ENCODE assay signal across 9 mouse cellular contexts in genomic region chr12:28674038-28674720, GRCm38 (mm10). TPM values are rescaled to one million over a fixed set of nuclear protein-coding genes. Genes with fewer than 3 reads are reported as not detected.
A peak's percentile ranks its signal among the peaks of the same experiment; 100 is the strongest.
DNase-seq lines count a peak whose midpoint lies in the region; ATAC-seq and TF ChIP-seq lines count a peak whose summit lies in the region.
"Had no signal": no experiment of that assay in that cellular context is flagged by ENCODE, and none has a peak within 500 bp of the region (broad histone marks: within the 10 kb centered on the region; RNA-seq: fewer than 3 reads in every experiment).

No protein-coding gene starts in this region.

- H3K9ac ChIP-seq in midbrain, embryonic 13.5 days (replicated peaks): no peak overlapping the region
- no peak overlapping the region for H3K9ac ChIP-seq in midbrain, embryonic 11.5 days (ENCODE audit: low read length)
- H3K9ac ChIP-seq in intestine, postnatal 0 days (ENCODE audit: low read depth, low read length): peak overlapping the region; percentile 66; the same call in 1 of the 2 replicates
- no peak overlapping the region for H3K9ac ChIP-seq in stomach, embryonic 14.5 days (replicated peaks; ENCODE audit: low read depth, low read length)

- no peaks in the 10 kb centered on the region for H3K9me3 ChIP-seq in erythroblast, embryonic 14.5 days (ENCODE audit: control insufficient read depth, low read length)
- H3K9me3 ChIP-seq in midbrain, embryonic 13.5 days: no peaks in the 10 kb centered on the region
- H3K9me3 ChIP-seq in midbrain, embryonic 11.5 days (ENCODE audit: control insufficient read depth, low read length): no peaks in the 10 kb centered on the region
- no peaks in the 10 kb centered on the region for H3K9me3 ChIP-seq in intestine, postnatal 0 days (ENCODE audit: control insufficient read depth)
- no peaks in the 10 kb centered on the region for H3K9me3 ChIP-seq in stomach, embryonic 14.5 days (ENCODE audit: control insufficient read depth, low read depth, low read length)

- DNase-seq in midbrain, embryonic 11.5 days (ENCODE audit: low spot score, missing footprints): no peak
- DNase-seq in adrenal gland, adult 18-20 months (ENCODE audit: low spot score in 2 of 2): no peak
- DNase-seq in adrenal gland, postnatal 25 days: no peak

- ATAC-seq in erythroblast, adult 5-6 weeks (replicated peaks; ENCODE audit: low FRiP score, poor library complexity, severe bottlenecking): no peak
- ATAC-seq in midbrain, embryonic 13.5 days: no peak
- no peak for ATAC-seq in midbrain, embryonic 11.5 days (ENCODE audit: low FRiP score)
- no peak for ATAC-seq in intestine, postnatal 0 days
- no peak for ATAC-seq in stomach, embryonic 14.5 days (ENCODE audit: insufficient number of reproducible peaks, insufficient read depth, low FRiP score, low read depth)

- TF ChIP-seq CTCF in intestine, postnatal 0 days (IDR thresholded peaks at IDR 0.05; ENCODE audit: low read depth): peak; percentile 24; the same call in 1 of the 2 replicates

- H3K4me3 ChIP-seq in erythroblast, embryonic 14.5 days (replicated peaks): peak overlapping the region; percentile 71
- peak overlapping the region; percentile 52; the same call in 1 of the 2 replicates for H3K4me3 ChIP-seq in midbrain, embryonic 13.5 days (replicated peaks)
- H3K4me3 ChIP-seq in midbrain, embryonic 11.5 days (ENCODE audit: low read depth, low read length): no peak overlapping the region
- H3K4me3 ChIP-seq in intestine, postnatal 0 days (ENCODE audit: low read depth, low read length): no peak overlapping the region
- H3K4me3 ChIP-seq in stomach, embryonic 14.5 days (ENCODE audit: low read depth, low read length): no peak overlapping the region

- H3K27ac ChIP-seq in midbrain, embryonic 13.5 days: peak overlapping the region; percentile 94
- H3K27ac ChIP-seq in midbrain, embryonic 11.5 days (ENCODE audit: low read depth, low read length): no peak overlapping the region
- H3K27ac ChIP-seq in intestine, postnatal 0 days (ENCODE audit: low read depth, low read length): 0 out of 2 replicates have a peak overlapping the region, but pooled peaks have one; percentile 90
- H3K27ac ChIP-seq in stomach, embryonic 14.5 days (ENCODE audit: low read length): peak overlapping the region; percentile 93; the same call in 1 of the 2 replicates

- 88% methylated on average over 10 of the region's 10 CpGs for WGBS in midbrain, embryonic 13.5 days
- WGBS in midbrain, embryonic 11.5 days: 84% methylated on average over 10 of the region's 10 CpGs
- 72% methylated on average over 10 of the region's 10 CpGs for whole genome bisulfite sequencing in intestine, postnatal 0 days
- 79% methylated on average over 10 of the region's 10 CpGs for WGBS in stomach, embryonic 14.5 days

- peaks cover 18% of the 10 kb centered on the region for H3K4me1 ChIP-seq in erythroblast, embryonic 14.5 days (ENCODE audit: control insufficient read depth)
- H3K4me1 ChIP-seq in midbrain, embryonic 13.5 days (replicated peaks): peaks cover 16% of the 10 kb centered on the region
- peaks cover 6% of the 10 kb centered on the region; the same call in 1 of the 2 replicates for H3K4me1 ChIP-seq in midbrain, embryonic 11.5 days (ENCODE audit: control insufficient read depth, insufficient read depth, low read length)
- 0 out of 2 replicates have a peak, but pooled peaks cover 4% of the 10 kb centered on the region for H3K4me1 ChIP-seq in intestine, postnatal 0 days (replicated peaks; ENCODE audit: control insufficient read depth, insufficient read depth, low read length)
- H3K4me1 ChIP-seq in stomach, embryonic 14.5 days (ENCODE audit: control insufficient read depth, insufficient read depth, low read length): peaks cover 8% of the 10 kb centered on the region; the same call in 1 of the 2 replicates

- H3K36me3 ChIP-seq in erythroblast, embryonic 14.5 days (ENCODE audit: control insufficient read depth): peaks cover 6% of the 10 kb centered on the region
- no peaks in the 10 kb centered on the region for H3K36me3 ChIP-seq in midbrain, embryonic 13.5 days
- no peaks in the 10 kb centered on the region for H3K36me3 ChIP-seq in midbrain, embryonic 11.5 days (ENCODE audit: control insufficient read depth, insufficient read depth, low read length)
- H3K36me3 ChIP-seq in intestine, postnatal 0 days (ENCODE audit: control insufficient read depth, insufficient read depth): 0 out of 2 replicates have a peak, but pooled peaks cover under 1% of the 10 kb centered on the region
- peaks cover 4% of the 10 kb centered on the region; the same call in 1 of the 2 replicates for H3K36me3 ChIP-seq in stomach, embryonic 14.5 days (ENCODE audit: control insufficient read depth, insufficient read depth, low read length)

- no peaks in the 10 kb centered on the region for H3K27me3 ChIP-seq in erythroblast, embryonic 14.5 days (ENCODE audit: control insufficient read depth)
- no peaks in the 10 kb centered on the region for H3K27me3 ChIP-seq in midbrain, embryonic 13.5 days
- no peaks in the 10 kb centered on the region for H3K27me3 ChIP-seq in midbrain, embryonic 11.5 days (ENCODE audit: control insufficient read depth, insufficient read depth, low read length)
- H3K27me3 ChIP-seq in intestine, postnatal 0 days (replicated peaks; ENCODE audit: control insufficient read depth, insufficient read depth, low read length): no peaks in the 10 kb centered on the region
- H3K27me3 ChIP-seq in stomach, embryonic 14.5 days (ENCODE audit: control insufficient read depth, insufficient read depth, low read length): no peaks in the 10 kb centered on the region

- peak overlapping the region; percentile 59 for H3K4me2 ChIP-seq in midbrain, embryonic 13.5 days (replicated peaks)
- no peak overlapping the region for H3K4me2 ChIP-seq in midbrain, embryonic 11.5 days
- H3K4me2 ChIP-seq in intestine, postnatal 0 days (replicated peaks; ENCODE audit: low read depth): peak overlapping the region; percentile 67
- H3K4me2 ChIP-seq in stomach, embryonic 14.5 days (replicated peaks; ENCODE audit: low read depth, low read length): peak overlapping the region; percentile 45

RNA-seq across cellular contexts. Expression of gene Adi1, which starts 0.9 kb away (rescaled TPM):
- polyA plus RNA-seq in erythroblast, embryonic 14.5 days (2012): 0.11 and 0.27 TPM in 2 replicates
- total RNA-seq in erythroblast, adult 5-6 weeks (2015; ENCODE audit: low replicate concordance): 17.1 and 33.6 TPM in 2 replicates
- total RNA-seq in erythroblast, adult 5-6 weeks (2017; ENCODE audit: low replicate concordance): 4.9 and 5.2 TPM in 2 replicates
- 27.0 and 29.1 TPM in 2 replicates for polyA plus RNA-seq in midbrain, embryonic 13.5 days (2015; fragmentation: Nextera tagmentation; extraction: Ambion mirVana)
- polyA plus RNA-seq in midbrain, embryonic 11.5 days (2014; fragmentation: Nextera tagmentation; extraction: Ambion mirVana): 45.0 and 48.1 TPM in 2 replicates
- 85.9 TPM in 2 replicates for polyA plus RNA-seq in intestine, postnatal 0 days (2015; fragmentation: Nextera tagmentation; extraction: Ambion mirVana)
- polyA plus RNA-seq in stomach, embryonic 14.5 days (2014; fragmentation: Nextera tagmentation; extraction: Ambion mirVana): 78.2 and 79.1 TPM in 2 replicates
- 10 to 100 TPM; 74.0 to 89.9 TPM for total RNA-seq in adrenal gland, adult 18-20 months (2021)
- 79.7 and 98.2 TPM in 2 replicates for total RNA-seq in adrenal gland, postnatal 25 days (2021)

RNA-seq across cellular contexts. Expression of gene Rnaseh1, which starts 24.8 kb away (rescaled TPM):
- 0.33 and 0.76 TPM in 2 replicates for polyA plus RNA-seq in erythroblast, embryonic 14.5 days (2012)
- 2.1 and 10.4 TPM in 2 replicates for total RNA-seq in erythroblast, adult 5-6 weeks (2015; ENCODE audit: low replicate concordance)
- 7.6 and 9.3 TPM in 2 replicates for total RNA-seq in erythroblast, adult 5-6 weeks (2017; ENCODE audit: low replicate concordance)
- 24.9 and 28.7 TPM in 2 replicates for polyA plus RNA-seq in midbrain, embryonic 13.5 days (2015; fragmentation: Nextera tagmentation; extraction: Ambion mirVana)
- polyA plus RNA-seq in midbrain, embryonic 11.5 days (2014; fragmentation: Nextera tagmentation; extraction: Ambion mirVana): 27.1 and 28.8 TPM in 2 replicates
- polyA plus RNA-seq in intestine, postnatal 0 days (2015; fragmentation: Nextera tagmentation; extraction: Ambion mirVana): 12.4 and 13.8 TPM in 2 replicates
- polyA plus RNA-seq in stomach, embryonic 14.5 days (2014; fragmentation: Nextera tagmentation; extraction: Ambion mirVana): 29.1 and 29.8 TPM in 2 replicates
- 10 to 100 TPM; 13.3 to 14.2 TPM for total RNA-seq in adrenal gland, adult 18-20 months (2021)
- 16.1 and 19.6 TPM in 2 replicates for total RNA-seq in adrenal gland, postnatal 25 days (2021)

RNA-seq across cellular contexts. Expression of gene Rps7, which starts 38.4 kb away (rescaled TPM):
- 20.4 and 24.6 TPM in 2 replicates for polyA plus RNA-seq in erythroblast, embryonic 14.5 days (2012)
- total RNA-seq in erythroblast, adult 5-6 weeks (2015; ENCODE audit: low replicate concordance): 581 and 663 TPM in 2 replicates
- 566 and 639 TPM in 2 replicates for total RNA-seq in erythroblast, adult 5-6 weeks (2017; ENCODE audit: low replicate concordance)
- polyA plus RNA-seq in midbrain, embryonic 13.5 days (2015; fragmentation: Nextera tagmentation; extraction: Ambion mirVana): 507 and 547 TPM in 2 replicates
- 750 and 791 TPM in 2 replicates for polyA plus RNA-seq in midbrain, embryonic 11.5 days (2014; fragmentation: Nextera tagmentation; extraction: Ambion mirVana)
- polyA plus RNA-seq in intestine, postnatal 0 days (2015; fragmentation: Nextera tagmentation; extraction: Ambion mirVana): 486 and 504 TPM in 2 replicates
- 1,014 and 1,021 TPM in 2 replicates for polyA plus RNA-seq in stomach, embryonic 14.5 days (2014; fragmentation: Nextera tagmentation; extraction: Ambion mirVana)
- total RNA-seq in adrenal gland, adult 18-20 months (2021): 100 to 1,000 TPM; 384 to 411 TPM
- total RNA-seq in adrenal gland, postnatal 25 days (2021): 380 and 399 TPM in 2 replicates

RNA-seq across cellular contexts. Expression of gene Colec11, which starts 51.0 kb away (rescaled TPM):
- 0.04 TPM in 1 of 2 replicates, not detected in the other for polyA plus RNA-seq in erythroblast, embryonic 14.5 days (2012)
- 1.0 TPM in 1 of 2 replicates, not detected in the other for total RNA-seq in erythroblast, adult 5-6 weeks (2015; ENCODE audit: low replicate concordance)
- not detected in 2 replicates for total RNA-seq in erythroblast, adult 5-6 weeks (2017; ENCODE audit: low replicate concordance)
- polyA plus RNA-seq in midbrain, embryonic 13.5 days (2015; fragmentation: Nextera tagmentation; extraction: Ambion mirVana): 0.75 and 1.2 TPM in 2 replicates
- polyA plus RNA-seq in midbrain, embryonic 11.5 days (2014; fragmentation: Nextera tagmentation; extraction: Ambion mirVana): 0.11 and 0.22 TPM in 2 replicates
- 0.58 and 0.85 TPM in 2 replicates for polyA plus RNA-seq in intestine, postnatal 0 days (2015; fragmentation: Nextera tagmentation; extraction: Ambion mirVana)
- 0.70 and 1.2 TPM in 2 replicates for polyA plus RNA-seq in stomach, embryonic 14.5 days (2014; fragmentation: Nextera tagmentation; extraction: Ambion mirVana)
- 1 to 10 TPM; 4.2 to 6.3 TPM for total RNA-seq in adrenal gland, adult 18-20 months (2021)
- 3.7 and 4.0 TPM in 2 replicates for total RNA-seq in adrenal gland, postnatal 25 days (2021)
- polyA plus RNA-seq: C2C12 had no signal

Comparison
In these comparisons a context has a peak if more than half of its experiments do, and no peak if none do; other contexts are left out.
1. H3K4me3 ChIP-seq: peak in erythroblast, embryonic 14.5 days (single experiment) and midbrain, embryonic 13.5 days (single experiment); none in midbrain, embryonic 11.5 days (single experiment), intestine, postnatal 0 days (single experiment) and stomach, embryonic 14.5 days (single experiment).
2. RNA of gene Adi1, which starts 0.9 kb away (polyA plus RNA-seq): 85.9 TPM in intestine, postnatal 0 days, 78.2 to 79.1 TPM in stomach, embryonic 14.5 days, 45.0 to 48.1 TPM in midbrain, embryonic 11.5 days and 27.0 to 29.1 TPM in midbrain, embryonic 13.5 days; 0.11 to 0.27 TPM in erythroblast, embryonic 14.5 days; every median in the first group is over 10 times any median in the second.
3. RNA of gene Rps7, which starts 38.4 kb away (polyA plus RNA-seq): 1,014 to 1,021 TPM in stomach, embryonic 14.5 days, 750 to 791 TPM in midbrain, embryonic 11.5 days, 507 to 547 TPM in midbrain, embryonic 13.5 days and 486 to 504 TPM in intestine, postnatal 0 days; 20.4 to 24.6 TPM in erythroblast, embryonic 14.5 days; every median in the first group is over 10 times any median in the second.